Mouse (Mus musculus) stomach, postnatal 0 days (tissue): ENCODE measurements around the gene Pml. TPM values are rescaled to one million over a fixed set of nuclear protein-coding genes. Genes with fewer than 3 reads are reported as not detected.
A peak's percentile ranks its signal among the peaks of the same experiment; 100 is the strongest.
"Not testable (repeated sequence)": the region's sequence is repeated elsewhere in the genome, so short reads cannot be mapped to it uniquely, and the experiment has no call there.

ENCODE experiments used
- ATAC-seq: fragments of 200-750 bp; cut with Nextera tagmentation; 2 replicates; pipeline ENCODE4 v1.8.0; 2017; ENCODE audit not compliant: low FRiP score, low TSS enrichment
- DNase-seq: peaks from one replicate; pipeline ENCODE4 v3.0.0-alpha.2; 2016; ENCODE audit warnings: low spot score
- H3K27ac ChIP-seq: fragments of 300-500 bp; sonication (generic); replicated peaks from 2 replicates; pipeline ENCODE4 v1.5.1; 2014; ENCODE audit warnings: mild to moderate bottlenecking, control low read depth
- H3K27me3 ChIP-seq: fragments of 300-500 bp; sonication (generic); 2 replicates; pipeline ENCODE4 v1.6.1; 2014; ENCODE audit warnings: low read length; ENCODE audit not compliant: control insufficient read depth, insufficient read depth
- H3K36me3 ChIP-seq: fragments of 300-500 bp; sonication (generic); 2 replicates; pipeline ENCODE4 v1.6.1; 2014; ENCODE audit warnings: low read length, mixed read lengths; ENCODE audit not compliant: control insufficient read depth, insufficient read depth
- H3K4me1 ChIP-seq: fragments of 300-500 bp; sonication (generic); replicated peaks from 2 replicates; pipeline ENCODE4 v1.6.1; 2014; ENCODE audit warnings: antibody characterized with exemption; ENCODE audit not compliant: control insufficient read depth, insufficient read depth
- H3K4me2 ChIP-seq: fragments of 300-500 bp; sonication (generic); replicated peaks from 2 replicates; pipeline ENCODE4 v1.6.1; 2014; ENCODE audit warnings: low read depth, mild to moderate bottlenecking, control low read depth, moderate library complexity
- H3K4me3 ChIP-seq: fragments of 300-500 bp; sonication (generic); 2 replicates; pipeline ENCODE4 v1.5.1; 2014; ENCODE audit warnings: low read depth, low read length, control low read depth
- H3K9ac ChIP-seq: fragments of 300-500 bp; sonication (generic); 2 replicates; pipeline ENCODE4 v1.6.1; 2014; ENCODE audit warnings: mild to moderate bottlenecking, low read length, control low read depth, mixed read lengths
- H3K9me3 ChIP-seq: fragments of 300-500 bp; sonication (generic); 2 replicates; pipeline ENCODE4 v1.6.1; 2016; ENCODE audit warnings: low read length; ENCODE audit not compliant: control insufficient read depth
- CTCF ChIP-seq: IDR thresholded peaks from 2 replicates; pipeline ENCODE4 v1.5.1; 2016; ENCODE audit warnings: antibody characterized with exemption, low read depth, mild to moderate bottlenecking, moderate library complexity
- EP300 ChIP-seq: optimal IDR thresholded peaks from 2 replicates; pipeline ENCODE3; 2016; ENCODE audit warnings: antibody characterized with exemption
- WGBS: fragments of 180-500 bp; shearing (Covaris S2); extraction: QIAGEN DNeasy Blood & Tissue Kit; methylation state at CpG from one replicate; pipeline ENCODE4 v1.1.7; 2014; 5-methylcytosine and 5-hydroxymethylcytosine counted together
- polyA plus RNA-seq: library from polyadenylated mRNA; unstranded; fragments of >200 nt; fragmentation: Nextera tagmentation; extraction: Ambion mirVana; gene quantifications from 2 replicates; pipeline ENCODE4 v1.2.1, GENCODE M21; 2015

Pml gene
- polyA plus RNA-seq, 1 experiment from 2014 or later: 5.2 TPM

GRCm38 (mm10) chr9:58274626-58275025 is 25.0 kb upstream of the Pml start:
- Histone ChIP-seq H3K4me3 (no peak overlapping the region), H3K4me2 (no peak overlapping the region), H3K4me1 (0 out of 2 replicates have a peak, but pooled peaks cover 4% of the 10 kb centered on the region), H3K9me3 (no peaks in the 10 kb centered on the region), H3K9ac (no peak overlapping the region), H3K27me3 (no peaks in the 10 kb centered on the region), H3K36me3 (no peaks in the 10 kb centered on the region), H3K27ac (peak overlapping the region; percentile 5; the same call in 1 of the 2 replicates)
- ATAC-seq: no peak; the same call in 1 of the 2 replicates
- DNase-seq: no peak
- WGBS: 32% methylated on average over 3 of the region's 3 CpGs
- TF ChIP-seq CTCF (no peak), EP300 (no peak)

- no peak for ATAC-seq
- WGBS: 86% methylated on average over 7 of the region's 7 CpGs
- no peak for TF ChIP-seq EP300
- TF ChIP-seq CTCF: no peak
Observed at GRCm38 (mm10) chr9:58274101-58274604, 24.6 kb upstream of the Pml start.

GRCm38 (mm10) chr9:58272855-58273254 is 23.3 kb upstream of the Pml start:
- Histone ChIP-seq H3K4me3 (no peak overlapping the region), H3K4me1 (0 out of 2 replicates have a peak, but pooled peaks cover 4% of the 10 kb centered on the region), H3K9ac (no peak overlapping the region), H3K36me3 (no peaks in the 10 kb centered on the region), H3K27me3 (no peaks in the 10 kb centered on the region), H3K27ac (no peak overlapping the region), H3K9me3 (no peaks in the 10 kb centered on the region), H3K4me2 (no peak overlapping the region)
- TF ChIP-seq CTCF (no peak), EP300 (no peak)
- DNase-seq (no peak), ATAC-seq (no peak)
- 63% methylated on average over 9 of the region's 9 CpGs for WGBS

More at GRCm38 (mm10) chr9:58274101-58274604, 24.6 kb upstream of the Pml start:
- Histone ChIP-seq H3K4me2 (no peak overlapping the region), H3K4me1 (0 out of 2 replicates have a peak, but pooled peaks cover 4% of the 10 kb centered on the region), H3K9me3 (no peaks in the 10 kb centered on the region), H3K9ac (no peak overlapping the region), H3K36me3 (no peaks in the 10 kb centered on the region), H3K4me3 (no peak overlapping the region), H3K27me3 (no peaks in the 10 kb centered on the region), H3K27ac (peak overlapping the region; percentile 5; the same call in 1 of the 2 replicates)
- no peak for DNase-seq

GRCm38 (mm10) chr9:58272068-58272541 is 22.5 kb upstream of the Pml start:
- Histone ChIP-seq H3K27ac (no peak overlapping the region), H3K9ac (no peak overlapping the region), H3K9me3 (no peaks in the 10 kb centered on the region), H3K27me3 (no peaks in the 10 kb centered on the region), H3K4me2 (no peak overlapping the region), H3K36me3 (no peaks in the 10 kb centered on the region), H3K4me3 (no peak overlapping the region), H3K4me1 (0 out of 2 replicates have a peak, but pooled peaks cover 4% of the 10 kb centered on the region)
- no peak for DNase-seq
- WGBS: 85% methylated on average over 2 of the region's 2 CpGs
- no peak for ATAC-seq
- TF ChIP-seq CTCF (no peak), EP300 (no peak)

- DNase-seq, H3K4me3 ChIP-seq, H3K9ac ChIP-seq, H3K4me1 ChIP-seq, H3K9me3 ChIP-seq, H3K27me3 ChIP-seq, H3K4me2 ChIP-seq, H3K36me3 ChIP-seq, H3K27ac ChIP-seq, ATAC-seq: not testable (repeated sequence)
- TF ChIP-seq CTCF: peak; percentile 26; the same call in 1 of the 2 replicates
- WGBS: 90% methylated on average over 9 of the region's 9 CpGs
Observed at GRCm38 (mm10) chr9:58271551-58271950, 22.0 kb upstream of the Pml start.

- ATAC-seq: no peak
- H3K4me1 ChIP-seq: 0 out of 2 replicates have a peak, but pooled peaks cover 4% of the 10 kb centered on the region
- no peaks in the 10 kb centered on the region for H3K36me3 ChIP-seq
- no peak overlapping the region for H3K27ac ChIP-seq
- DNase-seq: no peak
- H3K9ac ChIP-seq: no peak overlapping the region
- 84% methylated on average over 3 of the region's 3 CpGs for WGBS
- H3K4me3 ChIP-seq: no peak overlapping the region
- H3K4me2 ChIP-seq: no peak overlapping the region
- H3K9me3 ChIP-seq: no peaks in the 10 kb centered on the region
- H3K27me3 ChIP-seq: no peaks in the 10 kb centered on the region
- TF ChIP-seq EP300: no peak
- no peak for TF ChIP-seq CTCF
Observed at GRCm38 (mm10) chr9:58271109-58271508, 21.5 kb upstream of the Pml start.
